Mouse (Mus musculus): ENCODE data around the gene Prg4. TPM values are rescaled to one million over a fixed set of nuclear protein-coding genes. Genes with fewer than 3 reads are reported as not detected.

Prg4 gene
- polyA plus RNA-seq (2012; rRNA removed): 0.21 and 0.82 TPM in 2 replicates

GRCm38 (mm10) chr1:150466132-150466531 lies at the start of gene Prg4:
Gene Prg4, minus strand, starts transcription at chr1:150466165.
- TF ChIP-seq CTCF (IDR thresholded peaks at IDR 0.05; ENCODE audit: extremely low read depth, insufficient read depth, insufficient read length, insufficient replicate concordance) (no peak), POLR2A (IDR thresholded peaks at IDR 0.05; ENCODE audit: low read depth, low read length) (no peak)
- 89% methylated on average over 3 of the region's 3 CpGs for WGBS
- no peak within 1 kb of the TSS for H3K4me3 ChIP-seq (ENCODE audit: extremely low read depth, insufficient read depth, insufficient read length)
- no peak for DNase-seq (ENCODE audit: low read depth in 1 of 2, low spot score in 2 of 2)
- no peaks in the 10 kb centered on the region for H3K4me1 ChIP-seq (ENCODE audit: control insufficient read depth, insufficient read depth, insufficient read length)
- H3K27ac ChIP-seq (ENCODE audit: insufficient read depth, low read length): no peak within 1 kb of the TSS
- H3K36me3 ChIP-seq (ENCODE audit: control insufficient read depth, insufficient read depth, low read length): no peaks in the 10 kb centered on the region
- no peaks in the 10 kb centered on the region for H3K27me3 ChIP-seq (ENCODE audit: control insufficient read depth, insufficient read depth, low read length)

- no peak for DNase-seq (ENCODE audit: low read depth in 1 of 2, low spot score in 2 of 2)
- TF ChIP-seq POLR2A (IDR thresholded peaks at IDR 0.05; ENCODE audit: low read depth, low read length) (no peak), CTCF (IDR thresholded peaks at IDR 0.05; ENCODE audit: extremely low read depth, insufficient read depth, insufficient read length, insufficient replicate concordance) (no peak)
- 89% methylated on average over 2 of the region's 2 CpGs for WGBS
These were observed 47.1 kb upstream of the Prg4 start for GRCm38 (mm10) chr1:150513041-150513440.

DNA sequence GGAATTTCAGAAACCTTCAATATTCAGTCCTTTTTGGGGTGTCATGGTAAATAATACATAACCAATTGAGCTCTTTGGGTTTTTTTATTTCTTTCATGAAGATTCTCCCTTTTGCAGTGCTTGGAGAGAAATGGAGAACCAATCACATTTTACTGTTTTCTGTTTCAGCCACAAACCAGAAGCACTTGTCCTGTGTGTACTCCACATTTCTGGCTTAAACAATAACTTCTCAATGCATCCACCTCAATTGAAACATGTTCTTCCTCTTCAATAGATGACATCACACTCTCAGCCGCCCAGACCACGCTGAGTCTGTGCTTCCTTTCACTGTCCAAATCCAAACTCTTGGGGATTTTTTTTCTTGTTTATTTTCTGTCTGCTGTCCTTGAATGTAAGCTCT lies 39.8 kb upstream of the Prg4 start:
- DNase-seq (ENCODE audit: low read depth in 1 of 2, low spot score in 2 of 2): no peak
- H3K36me3 ChIP-seq (ENCODE audit: control insufficient read depth, insufficient read depth, low read length): no peaks in the 10 kb centered on the region
- H3K27me3 ChIP-seq (ENCODE audit: control insufficient read depth, insufficient read depth, low read length): no peaks in the 10 kb centered on the region
- H3K4me3 ChIP-seq (ENCODE audit: extremely low read depth, insufficient read depth, insufficient read length): no peak overlapping the region
- TF ChIP-seq POLR2A (IDR thresholded peaks at IDR 0.05; ENCODE audit: low read depth, low read length) (no peak), CTCF (IDR thresholded peaks at IDR 0.05; ENCODE audit: extremely low read depth, insufficient read depth, insufficient read length, insufficient replicate concordance) (no peak)
- H3K4me1 ChIP-seq (ENCODE audit: control insufficient read depth, insufficient read depth, insufficient read length): no peaks in the 10 kb centered on the region
- no peak overlapping the region for H3K27ac ChIP-seq (ENCODE audit: insufficient read depth, low read length)
- WGBS: 27% methylated on average over 2 of the region's 2 CpGs

More at GRCm38 (mm10) chr1:150513041-150513440, 47.1 kb upstream of the Prg4 start:
- H3K4me3 ChIP-seq (ENCODE audit: extremely low read depth, insufficient read depth, insufficient read length): no peak overlapping the region
- H3K27ac ChIP-seq (ENCODE audit: insufficient read depth, low read length): no peak overlapping the region
- H3K4me1 ChIP-seq (ENCODE audit: control insufficient read depth, insufficient read depth, insufficient read length): no peaks in the 10 kb centered on the region
- no peaks in the 10 kb centered on the region for H3K36me3 ChIP-seq (ENCODE audit: control insufficient read depth, insufficient read depth, low read length)
- H3K27me3 ChIP-seq (ENCODE audit: control insufficient read depth, insufficient read depth, low read length): no peaks in the 10 kb centered on the region

GRCm38 (mm10) chr1:150503321-150503720 lies 37.4 kb upstream of the Prg4 start:
- Histone ChIP-seq H3K4me3 (ENCODE audit: extremely low read depth, insufficient read depth, insufficient read length) (no peak overlapping the region), H3K4me1 (ENCODE audit: control insufficient read depth, insufficient read depth, insufficient read length) (no peaks in the 10 kb centered on the region), H3K27me3 (ENCODE audit: control insufficient read depth, insufficient read depth, low read length) (no peaks in the 10 kb centered on the region), H3K36me3 (ENCODE audit: control insufficient read depth, insufficient read depth, low read length) (no peaks in the 10 kb centered on the region), H3K27ac (ENCODE audit: insufficient read depth, low read length) (no peak overlapping the region)
- 89% methylated on average over 4 of the region's 4 CpGs for WGBS
- TF ChIP-seq CTCF (IDR thresholded peaks at IDR 0.05; ENCODE audit: extremely low read depth, insufficient read depth, insufficient read length, insufficient replicate concordance): no peak
- no peak for TF ChIP-seq POLR2A (IDR thresholded peaks at IDR 0.05; ENCODE audit: low read depth, low read length)
- DNase-seq (ENCODE audit: low read depth in 1 of 2, low spot score in 2 of 2): no peak

GRCm38 (mm10) chr1:150498177-150498576 lies 32.2 kb upstream of the Prg4 start:
- no peak overlapping the region for H3K4me3 ChIP-seq (ENCODE audit: extremely low read depth, insufficient read depth, insufficient read length)
- TF ChIP-seq CTCF (IDR thresholded peaks at IDR 0.05; ENCODE audit: extremely low read depth, insufficient read depth, insufficient read length, insufficient replicate concordance) (no peak), POLR2A (IDR thresholded peaks at IDR 0.05; ENCODE audit: low read depth, low read length) (no peak)
- H3K27ac ChIP-seq (ENCODE audit: insufficient read depth, low read length): no peak overlapping the region
- 90% methylated on average over 2 of the region's 2 CpGs for WGBS
- H3K27me3 ChIP-seq (ENCODE audit: control insufficient read depth, insufficient read depth, low read length): no peaks in the 10 kb centered on the region
- no peak for DNase-seq (ENCODE audit: low read depth in 1 of 2, low spot score in 2 of 2)
- H3K36me3 ChIP-seq (ENCODE audit: control insufficient read depth, insufficient read depth, low read length): no peaks in the 10 kb centered on the region
- H3K4me1 ChIP-seq (ENCODE audit: control insufficient read depth, insufficient read depth, insufficient read length): no peaks in the 10 kb centered on the region

DNA sequence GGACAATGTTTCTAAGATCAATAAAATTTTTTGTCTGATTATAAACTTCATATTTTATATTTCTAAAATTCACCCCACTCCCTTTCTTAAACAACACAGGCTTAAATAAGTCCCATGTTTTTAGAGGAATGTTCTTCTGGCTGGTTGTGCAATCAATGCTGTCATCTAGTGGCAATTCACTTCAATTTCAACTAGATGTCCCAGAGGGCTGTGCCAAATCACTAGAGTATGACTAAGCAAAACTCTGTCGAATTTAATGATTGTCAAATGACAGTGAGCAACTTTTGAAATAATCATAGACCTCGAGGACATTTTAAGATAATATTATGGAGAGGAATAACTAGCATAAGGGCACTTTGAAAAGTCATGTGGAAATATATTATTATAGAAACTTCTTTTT lies 31.7 kb upstream of the Prg4 start:
- DNase-seq (ENCODE audit: low read depth in 1 of 2, low spot score in 2 of 2): no peak
- H3K27ac ChIP-seq (ENCODE audit: insufficient read depth, low read length): no peak overlapping the region
- 19% methylated on average over 2 of the region's 2 CpGs for WGBS
- no peak for TF ChIP-seq POLR2A (IDR thresholded peaks at IDR 0.05; ENCODE audit: low read depth, low read length)
- no peak for TF ChIP-seq CTCF (IDR thresholded peaks at IDR 0.05; ENCODE audit: extremely low read depth, insufficient read depth, insufficient read length, insufficient replicate concordance)
- H3K4me3 ChIP-seq (ENCODE audit: extremely low read depth, insufficient read depth, insufficient read length): no peak overlapping the region
- no peaks in the 10 kb centered on the region for H3K27me3 ChIP-seq (ENCODE audit: control insufficient read depth, insufficient read depth, low read length)
- H3K36me3 ChIP-seq (ENCODE audit: control insufficient read depth, insufficient read depth, low read length): no peaks in the 10 kb centered on the region
- no peaks in the 10 kb centered on the region for H3K4me1 ChIP-seq (ENCODE audit: control insufficient read depth, insufficient read depth, insufficient read length)

DNA sequence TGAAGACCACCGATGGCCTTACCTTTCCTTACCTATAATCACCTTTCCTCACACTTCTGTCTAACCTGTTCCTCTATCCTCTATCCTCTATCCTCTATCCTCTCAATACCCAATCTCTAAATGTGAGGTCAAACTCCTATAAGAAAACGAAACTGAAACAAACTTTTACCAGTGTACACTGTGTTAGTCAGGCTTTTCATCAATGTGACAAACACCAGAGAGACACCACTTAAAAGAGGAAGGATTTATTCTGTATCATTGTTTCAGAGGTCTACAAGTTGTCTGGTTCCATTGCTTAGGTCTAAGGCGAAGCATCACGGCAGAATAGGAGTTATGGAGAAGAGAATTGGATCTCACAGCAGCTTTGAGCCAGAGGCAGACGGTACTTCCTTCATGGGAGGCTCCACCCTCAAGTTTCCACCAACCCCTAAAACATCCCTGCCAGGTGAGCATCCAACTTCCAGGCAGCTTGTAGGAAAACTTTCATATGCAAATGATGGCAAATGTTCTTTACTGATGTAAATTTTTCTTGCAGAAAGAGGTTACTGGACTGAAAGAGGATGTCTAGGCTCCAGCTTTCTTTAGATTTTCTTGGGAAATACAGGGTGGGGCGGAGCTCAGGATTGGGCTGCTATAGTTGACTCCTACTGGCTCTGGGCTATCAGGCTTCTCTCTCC lies 30.8 kb upstream of the Prg4 start:
- Histone ChIP-seq H3K4me3 (ENCODE audit: extremely low read depth, insufficient read depth, insufficient read length) (no peak overlapping the region), H3K27me3 (ENCODE audit: control insufficient read depth, insufficient read depth, low read length) (no peaks in the 10 kb centered on the region), H3K27ac (ENCODE audit: insufficient read depth, low read length) (no peak overlapping the region), H3K36me3 (ENCODE audit: control insufficient read depth, insufficient read depth, low read length) (no peaks in the 10 kb centered on the region), H3K4me1 (ENCODE audit: control insufficient read depth, insufficient read depth, insufficient read length) (no peaks in the 10 kb centered on the region)
- 64% methylated on average over 6 of the region's 6 CpGs for WGBS
- TF ChIP-seq POLR2A (IDR thresholded peaks at IDR 0.05; ENCODE audit: low read depth, low read length): no peak
- no peak for TF ChIP-seq CTCF (IDR thresholded peaks at IDR 0.05; ENCODE audit: extremely low read depth, insufficient read depth, insufficient read length, insufficient replicate concordance)
- DNase-seq (ENCODE audit: low read depth in 1 of 2, low spot score in 2 of 2): no peak
